Mouse (Mus musculus) kidney, adult 8-10 months (tissue): ENCODE results near the gene Trim65.

Source experiments
- DNase-seq, 2 experiments: peaks; one replicate each; pipeline ENCODE4 v3.0.0; 2022

Trim65 gene

DNA sequence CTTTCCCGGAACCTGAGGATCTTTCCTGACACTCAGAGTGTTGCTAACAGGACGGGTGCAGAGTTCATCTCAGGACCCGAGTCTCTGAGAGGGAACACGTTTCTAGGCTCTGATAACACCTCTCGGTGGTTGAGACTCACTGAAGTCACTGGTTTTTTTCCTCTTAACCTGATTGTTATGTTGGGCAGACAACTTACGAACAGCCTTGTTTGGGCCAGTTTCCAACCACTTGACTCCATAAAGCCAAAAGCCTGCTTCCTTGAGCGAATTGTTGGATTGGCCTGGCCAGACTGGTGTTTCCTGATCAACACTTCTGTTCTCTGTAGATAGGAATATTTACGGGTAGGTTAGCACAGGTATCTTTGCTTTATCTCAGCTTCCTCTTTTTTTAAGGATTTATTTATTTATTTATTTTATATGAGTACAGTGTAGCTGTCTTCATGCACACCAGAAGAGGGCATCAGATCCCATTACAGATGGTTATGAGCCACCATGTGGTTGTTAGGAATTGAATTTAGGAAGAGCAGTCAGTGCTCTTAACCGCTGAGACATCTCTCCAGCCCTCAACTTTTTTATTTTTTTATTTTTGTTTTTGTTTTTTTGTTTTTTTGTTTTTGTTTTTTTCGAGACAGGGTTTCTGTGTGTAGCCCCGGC, 42.1 kb downstream of the Trim65 start:
- peak in 1 of 2 experiments; percentile 31 for DNase-seq

- DNase-seq: peak; percentile 64 to 78
Measured at GRCm38 (mm10) chr11:116088188-116088587, 42.7 kb downstream of the Trim65 start.

GRCm38 (mm10) chr11:116087194-116088130, 43.5 kb downstream of the Trim65 start:
- peak; percentile 91 to 94 for DNase-seq

- DNase-seq: peak; percentile 99
Measured at GRCm38 (mm10) chr11:116086258-116087193, 44.4 kb downstream of the Trim65 start, which contains the start of gene Wbp2. TSS of gene Wbp2 (minus strand) at chr11:116086995.

DNA sequence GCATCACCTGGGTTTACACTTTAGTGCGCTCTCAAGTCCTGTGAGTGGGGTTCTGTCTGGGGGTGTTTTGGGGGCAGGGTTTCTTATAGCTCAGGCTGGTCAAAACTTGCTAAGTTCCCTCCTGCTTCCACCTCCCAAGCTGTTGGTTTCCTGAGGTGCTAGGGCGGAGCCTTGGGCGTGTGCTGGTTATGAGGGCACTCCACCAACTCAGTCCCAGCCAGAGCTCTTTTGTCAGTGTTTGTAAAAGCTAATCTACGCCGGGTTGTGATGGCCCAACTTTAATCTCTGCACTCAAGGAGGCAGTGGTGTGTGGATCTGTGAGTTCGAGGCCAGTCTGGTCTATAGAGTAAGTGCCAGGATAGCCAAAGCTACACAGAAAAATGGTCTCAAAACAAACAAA, 46.8 kb downstream of the Trim65 start:
- no peak for DNase-seq

DNA sequence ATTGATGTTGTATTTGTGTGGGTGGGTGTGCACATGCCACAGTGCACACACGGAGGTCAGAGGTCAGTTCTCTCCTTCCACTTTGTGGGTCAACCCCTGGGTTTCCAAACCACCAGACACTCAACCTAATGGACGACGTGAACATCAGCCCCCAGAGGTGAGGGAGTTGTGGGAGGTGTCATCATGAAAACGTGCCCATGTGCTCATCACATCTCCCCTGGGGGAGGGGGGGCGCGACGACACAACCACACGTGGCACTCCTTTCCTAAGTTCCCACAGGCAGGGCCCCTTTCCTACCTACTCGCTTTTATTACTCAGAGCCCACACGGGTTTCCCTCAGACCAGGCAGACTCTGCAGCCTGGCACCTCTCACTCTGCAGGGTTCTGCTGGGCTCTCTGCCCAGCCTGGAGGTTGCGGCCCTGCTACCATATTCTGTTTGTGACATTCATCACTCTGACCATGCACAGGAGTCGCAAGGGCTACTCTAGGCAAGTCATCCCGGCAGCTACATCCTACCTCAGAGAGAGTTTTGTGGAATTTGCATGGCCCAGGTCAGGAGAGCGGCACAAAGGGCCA, 47.7 kb downstream of the Trim65 start:
- DNase-seq: no peak

- DNase-seq: peak in 1 of 2 experiments; percentile 69
Measured at GRCm38 (mm10) chr11:116081081-116081480, 49.8 kb downstream of the Trim65 start.

DNA sequence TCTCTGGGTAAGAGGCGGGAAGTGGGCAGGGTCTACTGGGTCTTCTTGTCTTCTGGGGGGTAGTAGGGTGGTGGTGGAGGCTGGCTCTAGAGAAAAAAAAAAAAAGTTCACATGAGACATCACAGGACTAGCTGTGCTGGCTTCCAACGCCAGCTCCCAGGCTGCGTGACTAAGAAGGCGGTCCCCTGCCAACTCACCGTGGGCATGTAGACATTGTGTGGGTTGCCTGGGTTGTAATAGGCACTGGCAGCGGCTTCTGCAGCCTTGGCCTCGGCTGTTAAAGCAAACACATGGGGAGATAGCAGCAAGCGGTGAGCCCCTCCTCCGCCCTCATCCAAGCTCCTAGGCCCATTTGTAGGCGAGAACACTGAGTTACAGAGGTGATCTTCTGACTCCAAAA, 51.4 kb downstream of the Trim65 start:
- DNase-seq: no peak

DNA sequence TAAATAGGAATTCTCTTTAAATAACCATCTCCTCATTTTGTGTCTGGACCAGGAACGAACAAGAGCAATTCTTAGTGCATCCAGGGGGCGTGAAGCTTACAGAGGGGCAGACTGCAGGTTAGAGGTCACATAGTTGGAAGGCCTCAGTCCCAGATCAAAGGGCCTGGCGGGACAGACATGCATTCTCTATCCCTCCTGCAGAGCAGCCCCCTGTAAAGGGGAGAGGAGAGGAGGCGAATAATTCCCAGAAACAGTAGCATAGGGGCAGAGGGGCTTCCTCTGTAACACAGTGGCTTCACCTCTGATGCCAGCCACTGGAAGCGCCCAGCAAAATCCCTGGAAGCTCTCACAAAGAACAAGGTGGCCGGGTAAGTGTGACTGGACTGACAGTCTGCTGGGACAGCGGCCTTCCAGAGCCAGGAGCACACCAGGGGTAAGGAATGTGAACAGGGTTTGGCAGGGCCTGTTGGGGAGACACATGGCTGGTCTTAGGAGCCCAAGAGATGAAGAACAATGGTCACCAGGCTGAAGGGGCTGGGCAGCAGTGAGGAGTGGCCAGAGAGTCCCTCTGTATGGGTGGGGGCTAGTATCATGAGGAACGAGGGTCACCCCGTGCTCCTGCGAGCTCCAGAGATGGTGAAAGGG, 52.1 kb downstream of the Trim65 start:
- DNase-seq: no peak

DNA sequence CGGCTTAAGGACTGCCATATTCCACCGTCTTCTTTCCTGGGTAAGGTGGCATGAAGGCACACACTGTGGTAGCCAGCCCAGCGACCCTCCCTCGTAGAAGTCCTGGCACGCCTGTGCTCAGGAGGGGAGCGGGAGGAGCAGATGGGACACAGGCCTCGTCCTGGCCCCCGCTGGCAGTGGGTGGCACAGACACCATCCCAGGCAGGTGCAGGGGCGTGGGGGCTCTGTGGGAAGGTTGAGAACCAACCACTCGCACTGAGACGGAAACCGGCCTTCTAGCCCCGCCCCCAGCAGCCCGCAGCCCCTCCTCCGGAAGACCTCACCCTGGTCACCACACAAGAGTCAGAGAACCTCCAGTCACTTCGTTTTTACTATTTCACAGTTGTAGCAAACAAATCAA, 52.7 kb downstream of the Trim65 start:
- DNase-seq: no peak

- DNase-seq: no peak
Measured at GRCm38 (mm10) chr11:116077446-116078204, 53.3 kb downstream of the Trim65 start, which contains the start of gene Unc13d. TSS of gene Unc13d (minus strand) at chr11:116077961.

- no peak for DNase-seq
Measured at GRCm38 (mm10) chr11:116076836-116077235, 54.1 kb downstream of the Trim65 start.

GRCm38 (mm10) chr11:116076266-116076540, 54.7 kb downstream of the Trim65 start:
- DNase-seq: no peak

DNA sequence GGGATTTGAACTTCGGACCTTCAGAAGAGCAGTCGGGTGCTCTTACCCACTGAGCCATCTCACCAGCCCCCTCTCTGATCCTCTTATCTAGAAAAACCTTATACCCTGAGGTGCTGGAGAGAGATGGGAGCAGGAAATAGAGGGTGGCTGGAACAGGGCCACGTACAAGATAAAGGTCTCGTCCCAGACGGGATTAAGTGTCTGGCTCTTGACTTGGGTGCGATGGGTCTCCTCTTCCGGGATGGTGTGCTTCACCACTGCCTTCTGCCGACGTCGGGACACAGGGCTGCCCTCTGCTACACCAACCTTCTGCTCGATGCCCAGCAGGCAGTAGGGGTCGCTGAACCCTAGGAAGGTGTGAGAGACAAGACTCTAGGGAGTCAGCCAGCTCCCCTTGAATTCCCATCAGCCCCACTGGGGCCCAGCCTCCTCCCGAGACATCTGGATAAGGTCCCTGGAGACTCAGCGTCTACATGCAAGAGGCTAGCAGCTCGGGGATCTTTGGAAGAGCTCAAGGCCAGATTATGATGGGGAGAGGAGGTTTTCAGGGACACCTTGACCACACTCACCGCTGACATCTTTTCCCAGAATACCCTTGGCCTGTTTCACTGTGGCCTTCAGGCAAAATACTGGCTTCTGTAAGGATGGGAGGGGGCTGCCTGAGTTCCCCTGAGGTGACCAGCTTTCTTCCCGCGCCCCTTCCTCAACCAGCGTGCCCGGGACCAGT, 55.2 kb downstream of the Trim65 start:
- DNase-seq: no peak

DNA sequence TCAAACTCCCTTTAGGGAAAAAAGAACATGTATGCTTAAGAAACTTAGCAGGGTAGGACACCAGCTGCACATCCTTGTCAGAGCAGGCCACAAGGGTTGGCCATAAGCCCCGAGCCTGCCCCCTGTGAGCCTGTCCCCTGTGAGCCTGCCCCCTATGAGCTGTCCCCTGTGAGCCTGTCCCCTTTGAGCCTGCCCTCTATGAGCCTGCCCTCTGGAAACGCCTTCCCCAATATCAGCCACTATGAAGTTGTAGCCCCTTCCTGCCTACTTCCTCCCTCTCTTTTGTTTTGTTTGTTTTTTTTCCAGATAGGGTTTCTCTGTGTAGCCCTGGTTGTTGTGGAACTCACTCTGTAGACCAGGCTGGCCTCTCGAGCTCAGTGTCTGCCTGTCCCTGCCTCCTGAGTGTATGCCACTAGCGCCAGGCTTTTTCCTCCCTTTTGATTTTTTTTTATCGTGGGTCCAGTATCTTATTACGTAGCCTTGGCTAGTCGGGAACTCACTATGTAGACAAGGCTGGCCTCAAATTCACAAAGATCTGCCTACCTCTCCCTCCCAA, 56.4 kb downstream of the Trim65 start:
- DNase-seq: no peak

DNA sequence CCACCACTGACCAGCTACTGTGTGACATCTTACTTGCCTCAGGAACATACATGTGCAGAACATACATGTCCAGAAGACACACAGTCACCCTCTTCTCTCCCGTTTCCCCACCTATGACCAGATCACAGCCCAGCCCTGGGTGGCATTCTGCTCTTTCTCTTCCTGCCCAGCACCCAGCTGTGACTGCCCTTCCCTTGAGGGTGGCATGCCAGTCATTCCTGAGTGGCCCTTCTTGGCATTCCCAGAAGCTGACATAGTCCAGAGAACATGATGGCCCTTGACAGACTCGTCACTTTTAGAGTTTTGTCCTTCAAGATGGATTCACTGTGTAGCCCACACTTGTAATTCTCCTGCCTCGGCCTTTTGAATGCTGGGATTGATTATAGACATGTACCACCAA, 58.3 kb downstream of the Trim65 start:
- no peak for DNase-seq
